Mouse (Mus musculus): ENCODE data around the gene Gabpb2. TPM values are rescaled to one million over a fixed set of nuclear protein-coding genes. Genes with fewer than 3 reads are reported as not detected.

Gene Gabpb2
- polyA plus RNA-seq, 1 experiment from 2014 or later: 4.5 TPM

DNA sequence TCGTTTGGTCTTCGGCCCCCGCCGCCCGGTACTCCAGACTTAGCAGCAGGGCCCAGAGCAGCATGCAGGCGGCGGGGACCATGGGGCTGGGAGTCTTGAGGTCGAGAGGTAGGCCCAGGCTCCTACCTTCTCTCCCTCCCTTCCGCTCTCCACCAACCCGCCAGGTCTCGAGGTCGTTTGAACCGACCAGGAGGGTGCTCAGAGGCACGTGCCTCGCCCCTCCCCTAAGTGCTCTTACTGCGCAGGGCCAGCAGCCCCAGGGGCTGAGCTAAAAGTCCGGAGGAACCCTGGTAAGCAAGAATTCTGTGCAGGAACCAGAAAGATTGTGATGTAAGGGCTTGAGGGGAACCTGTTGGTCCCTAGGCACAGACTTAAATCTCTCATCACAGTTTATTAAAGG is 23.2 kb upstream of the Gabpb2 start:
- H3K4me1 ChIP-seq (replicated peaks; ENCODE audit: insufficient read depth, low read length): 0 out of 2 replicates have a peak, but pooled peaks cover 6% of the 10 kb centered on the region
- TF ChIP-seq CTCF (IDR thresholded peaks at IDR 0.05; ENCODE audit: low read depth): no peak
- no peak overlapping the region for H3K4me3 ChIP-seq (replicated peaks; ENCODE audit: low read depth, low read length)
- H3K36me3 ChIP-seq (ENCODE audit: insufficient read depth, low read length): peaks cover 10% of the 10 kb centered on the region; the same call in 1 of the 2 replicates
- H3K27ac ChIP-seq: no peak overlapping the region
- peak overlapping the region; percentile 10; the same call in 1 of the 2 replicates for H3K4me2 ChIP-seq (ENCODE audit: low read length)
- ATAC-seq (replicated peaks; ENCODE audit: low FRiP score, low read depth): 0 out of 2 replicates have a peak, but pooled peaks have one; percentile 40
- no peaks in the 10 kb centered on the region for H3K9me3 ChIP-seq (replicated peaks; ENCODE audit: low read length)
- no peaks in the 10 kb centered on the region for H3K27me3 ChIP-seq (ENCODE audit: insufficient read depth, low read length)
- no peak for DNase-seq (ENCODE audit: low spot score)
- H3K9ac ChIP-seq (ENCODE audit: low read depth, low read length): no peak overlapping the region
- WGBS: 34% methylated on average over 17 of the region's 17 CpGs

GRCm38 (mm10) chr3:95239971-95240370 is 22.3 kb upstream of the Gabpb2 start:
- Histone ChIP-seq H3K9me3 (replicated peaks; ENCODE audit: low read length) (no peaks in the 10 kb centered on the region), H3K4me1 (replicated peaks; ENCODE audit: insufficient read depth, low read length) (0 out of 2 replicates have a peak, but pooled peaks cover 6% of the 10 kb centered on the region), H3K36me3 (ENCODE audit: insufficient read depth, low read length) (peaks cover 19% of the 10 kb centered on the region; the same call in 1 of the 2 replicates), H3K4me2 (ENCODE audit: low read length) (no peak overlapping the region), H3K9ac (ENCODE audit: low read depth, low read length) (no peak overlapping the region), H3K27me3 (ENCODE audit: insufficient read depth, low read length) (no peaks in the 10 kb centered on the region), H3K4me3 (replicated peaks; ENCODE audit: low read depth, low read length) (no peak overlapping the region), H3K27ac (no peak overlapping the region)
- ATAC-seq (replicated peaks; ENCODE audit: low FRiP score, low read depth) (no peak), DNase-seq (ENCODE audit: low spot score) (no peak)
- TF ChIP-seq CTCF (IDR thresholded peaks at IDR 0.05; ENCODE audit: low read depth): no peak
- 90% methylated on average over 12 of the region's 12 CpGs for WGBS

DNA sequence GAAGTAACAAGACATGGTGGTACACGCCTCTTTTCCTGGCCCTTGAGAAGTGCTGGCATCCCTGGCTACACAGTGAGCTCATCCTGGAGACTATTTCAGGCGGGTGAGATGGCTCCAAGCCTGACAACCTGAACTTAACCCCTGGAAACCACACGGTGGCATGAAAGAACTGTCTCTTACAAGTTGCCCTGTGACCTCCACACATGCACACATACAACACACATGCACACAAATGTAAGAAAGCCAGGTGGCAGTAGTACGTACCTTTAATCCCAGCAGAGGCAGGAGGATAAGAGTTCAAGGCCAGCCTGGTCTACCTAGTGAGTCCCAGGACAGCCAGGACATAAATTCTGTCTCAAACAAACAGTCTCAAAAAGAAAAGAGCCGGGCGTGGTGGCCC is 21.3 kb upstream of the Gabpb2 start:
- H3K4me1 ChIP-seq (replicated peaks; ENCODE audit: insufficient read depth, low read length): 0 out of 2 replicates have a peak, but pooled peaks cover 6% of the 10 kb centered on the region
- 88% methylated on average over 6 of the region's 6 CpGs for WGBS
- H3K36me3 ChIP-seq (ENCODE audit: insufficient read depth, low read length): peaks cover 27% of the 10 kb centered on the region; the same call in 1 of the 2 replicates
- no peak overlapping the region for H3K27ac ChIP-seq
- TF ChIP-seq CTCF (IDR thresholded peaks at IDR 0.05; ENCODE audit: low read depth): 0 out of 2 replicates have a peak, but pooled peaks have one; percentile 19
- no peaks in the 10 kb centered on the region for H3K9me3 ChIP-seq (replicated peaks; ENCODE audit: low read length)
- DNase-seq (ENCODE audit: low spot score) (no peak), ATAC-seq (replicated peaks; ENCODE audit: low FRiP score, low read depth) (no peak)
- no peaks in the 10 kb centered on the region for H3K27me3 ChIP-seq (ENCODE audit: insufficient read depth, low read length)
- no peak overlapping the region for H3K4me2 ChIP-seq (ENCODE audit: low read length)
- no peak overlapping the region for H3K9ac ChIP-seq (ENCODE audit: low read depth, low read length)
- no peak overlapping the region for H3K4me3 ChIP-seq (replicated peaks; ENCODE audit: low read depth, low read length)

- Histone ChIP-seq H3K9me3 (replicated peaks; ENCODE audit: low read length) (no peaks in the 10 kb centered on the region), H3K4me1 (replicated peaks; ENCODE audit: insufficient read depth, low read length) (0 out of 2 replicates have a peak, but pooled peaks cover 6% of the 10 kb centered on the region), H3K27ac (no peak overlapping the region), H3K9ac (ENCODE audit: low read depth, low read length) (no peak overlapping the region), H3K36me3 (ENCODE audit: insufficient read depth, low read length) (peaks cover 39% of the 10 kb centered on the region), H3K4me3 (replicated peaks; ENCODE audit: low read depth, low read length) (no peak overlapping the region), H3K27me3 (ENCODE audit: insufficient read depth, low read length) (no peaks in the 10 kb centered on the region), H3K4me2 (ENCODE audit: low read length) (no peak overlapping the region)
- DNase-seq (ENCODE audit: low spot score) (no peak), ATAC-seq (replicated peaks; ENCODE audit: low FRiP score, low read depth) (no peak)
- no peak for TF ChIP-seq CTCF (IDR thresholded peaks at IDR 0.05; ENCODE audit: low read depth)
- WGBS: 77% methylated on average over 8 of the region's 8 CpGs
These were observed 19.9 kb upstream of the Gabpb2 start for GRCm38 (mm10) chr3:95237541-95238099.

- Histone ChIP-seq H3K9me3 (replicated peaks; ENCODE audit: low read length) (no peaks in the 10 kb centered on the region), H3K36me3 (ENCODE audit: insufficient read depth, low read length) (peaks cover 48% of the 10 kb centered on the region), H3K4me1 (replicated peaks; ENCODE audit: insufficient read depth, low read length) (peaks cover 17% of the 10 kb centered on the region; the same call in 1 of the 2 replicates), H3K4me2 (ENCODE audit: low read length) (no peak overlapping the region), H3K27me3 (ENCODE audit: insufficient read depth, low read length) (no peaks in the 10 kb centered on the region), H3K9ac (ENCODE audit: low read depth, low read length) (0 out of 2 replicates have a peak overlapping the region, but pooled peaks have one; percentile 4), H3K27ac (no peak overlapping the region), H3K4me3 (replicated peaks; ENCODE audit: low read depth, low read length) (no peak overlapping the region)
- peak; percentile 56 for DNase-seq (ENCODE audit: low spot score)
- no peak for TF ChIP-seq CTCF (IDR thresholded peaks at IDR 0.05; ENCODE audit: low read depth)
- 0 out of 2 replicates have a peak, but pooled peaks have one; percentile 4 for ATAC-seq (replicated peaks; ENCODE audit: low FRiP score, low read depth)
- WGBS: 48% methylated on average over 23 of the region's 23 CpGs
These were observed 17.9 kb upstream of the Gabpb2 start for GRCm38 (mm10) chr3:95235386-95236301.

DNA sequence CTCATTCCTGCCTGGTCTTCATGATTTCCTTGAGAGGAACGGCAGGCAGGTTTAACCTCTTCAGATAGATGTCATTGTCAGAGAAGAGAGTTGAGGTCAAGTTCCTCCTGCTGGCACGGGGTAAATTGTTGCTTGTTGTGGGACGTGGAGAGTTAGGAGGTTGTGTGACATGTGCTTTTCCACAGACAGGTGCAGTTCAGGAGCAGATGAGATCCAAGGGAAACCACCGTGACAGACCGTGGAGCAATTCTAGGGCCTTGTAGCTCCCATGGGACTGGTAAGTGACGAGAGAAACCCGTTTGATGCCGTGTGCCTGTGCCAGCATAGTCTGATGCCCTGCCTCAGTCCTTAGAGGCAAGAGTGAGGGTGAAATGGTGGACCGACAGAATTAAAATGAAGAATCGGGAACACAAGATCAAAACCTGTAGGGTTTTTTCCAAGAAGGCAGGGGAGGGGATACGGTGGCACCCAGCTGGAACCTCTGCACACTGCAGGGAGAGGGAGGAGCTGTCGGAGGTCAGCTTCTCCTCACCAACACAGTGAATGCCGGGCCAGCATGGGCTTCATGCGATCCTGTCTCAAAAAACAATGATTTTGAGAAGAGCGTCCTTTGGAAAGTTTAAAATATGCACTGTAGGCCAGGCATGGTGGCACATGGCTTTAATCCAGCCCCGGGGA is 15.7 kb upstream of the Gabpb2 start:
- Histone ChIP-seq H3K9ac (ENCODE audit: low read depth, low read length) (no peak overlapping the region), H3K4me3 (replicated peaks; ENCODE audit: low read depth, low read length) (no peak overlapping the region), H3K4me1 (replicated peaks; ENCODE audit: insufficient read depth, low read length) (peaks cover 16% of the 10 kb centered on the region; the same call in 1 of the 2 replicates), H3K27me3 (ENCODE audit: insufficient read depth, low read length) (no peaks in the 10 kb centered on the region), H3K4me2 (ENCODE audit: low read length) (no peak overlapping the region), H3K9me3 (replicated peaks; ENCODE audit: low read length) (no peaks in the 10 kb centered on the region), H3K27ac (peak overlapping the region; percentile 97; the same call in 1 of the 2 replicates), H3K36me3 (ENCODE audit: insufficient read depth, low read length) (peaks cover 48% of the 10 kb centered on the region)
- DNase-seq (ENCODE audit: low spot score) (no peak), ATAC-seq (replicated peaks; ENCODE audit: low FRiP score, low read depth) (no peak)
- TF ChIP-seq CTCF (IDR thresholded peaks at IDR 0.05; ENCODE audit: low read depth): no peak
- 63% methylated on average over 16 of the region's 16 CpGs for WGBS
